Mouse (Mus musculus) erythroblast, embryonic 14.5 days (primary cell): Measurements from ENCODE around the gene Hip1r.

ENCODE experiments used
- GATA1 ChIP-seq: IDR thresholded peaks from 2 replicates; pipeline ENCODE4 v1.6.1; 2012; ENCODE audit warnings: low read length, inconsistent platforms, mixed read lengths
- TAL1 ChIP-seq: IDR thresholded peaks from 3 replicates; pipeline ENCODE4 v1.6.1; 2012; ENCODE audit warnings: low read length, inconsistent platforms, mixed read lengths

DNA sequence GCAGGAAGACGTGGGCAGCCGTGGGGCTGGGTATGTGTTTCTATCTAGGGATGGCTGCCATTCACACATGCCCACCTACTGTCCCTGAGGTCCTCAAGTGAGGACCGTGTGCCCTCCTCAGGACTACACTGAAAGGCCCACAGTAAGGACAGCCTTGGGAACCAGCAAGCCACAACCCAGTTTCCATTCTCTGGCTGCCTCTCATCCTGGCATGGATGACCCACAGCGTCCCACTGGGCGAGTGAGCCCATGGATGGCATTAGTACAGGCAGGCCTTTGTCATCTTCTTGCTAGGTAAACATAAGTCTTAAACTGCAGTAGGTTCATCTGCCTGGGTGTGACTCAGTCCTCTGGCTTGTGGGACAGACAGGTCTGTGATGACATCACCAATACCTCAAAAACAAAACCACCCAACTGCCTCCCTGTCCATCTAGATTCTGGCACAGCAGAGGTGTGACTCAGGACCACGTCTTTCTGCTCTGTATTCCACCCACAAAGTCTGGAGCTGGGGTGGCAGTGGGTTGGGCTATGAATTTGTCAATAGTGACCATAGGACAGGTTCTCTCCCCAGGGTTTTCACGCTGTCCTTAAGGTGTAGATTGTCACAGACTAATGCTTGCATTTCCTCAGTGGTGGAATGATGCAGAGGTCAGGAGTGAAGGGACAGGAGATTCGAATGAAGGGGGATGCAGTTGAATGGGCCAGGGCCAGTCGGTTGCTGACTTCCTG, 7.3 kb downstream of the Hip1r start:
- no peak for TF ChIP-seq TAL1
- TF ChIP-seq GATA1, result no peak
